Mouse (Mus musculus) lung, postnatal 36 days (tissue): Measurements from ENCODE around the gene Cdk15.

Experiments
- DNase-seq: peaks from one replicate; pipeline ENCODE4 v3.0.0; 2022; ENCODE audit warnings: mixed read lengths

Gene Cdk15

GRCm38 (mm10) chr1:59333386-59333759 is 76.7 kb downstream of the Cdk15 start:
- DNase-seq: no peak

- DNase-seq: no peak
These were observed 77.3 kb downstream of the Cdk15 start for GRCm38 (mm10) chr1:59333860-59334561.

- no peak for DNase-seq
These were observed 77.8 kb downstream of the Cdk15 start for GRCm38 (mm10) chr1:59334562-59334890.

- no peak for DNase-seq
These were observed 79.5 kb downstream of the Cdk15 start for GRCm38 (mm10) chr1:59336256-59336655.

- peak; percentile 10 for DNase-seq
These were observed 84.3 kb downstream of the Cdk15 start for GRCm38 (mm10) chr1:59340814-59341588.

- no peak for DNase-seq
These were observed 85.0 kb downstream of the Cdk15 start for GRCm38 (mm10) chr1:59341697-59342096.

- DNase-seq: no peak
These were observed 85.4 kb downstream of the Cdk15 start for GRCm38 (mm10) chr1:59342146-59342545.

GRCm38 (mm10) chr1:59352706-59353105 is 96.0 kb downstream of the Cdk15 start:
- no peak for DNase-seq

- no peak for DNase-seq
These were observed 98.7 kb downstream of the Cdk15 start for GRCm38 (mm10) chr1:59355440-59355839.

- no peak for DNase-seq
These were observed 102.4 kb downstream of the Cdk15 start for GRCm38 (mm10) chr1:59359136-59359535.

GRCm38 (mm10) chr1:59360834-59361233 is 104.1 kb downstream of the Cdk15 start:
- no peak for DNase-seq

- DNase-seq: no peak
These were observed 104.8 kb downstream of the Cdk15 start for GRCm38 (mm10) chr1:59361460-59361859.

- DNase-seq: no peak
These were observed 105.3 kb downstream of the Cdk15 start for GRCm38 (mm10) chr1:59361966-59362365.

- DNase-seq: no peak
These were observed 107.8 kb downstream of the Cdk15 start for GRCm38 (mm10) chr1:59364463-59365040.

GRCm38 (mm10) chr1:59367928-59368648 is 111.4 kb downstream of the Cdk15 start:
- DNase-seq: peak; percentile 17

- DNase-seq: peak; percentile 21
These were observed 112.1 kb downstream of the Cdk15 start for GRCm38 (mm10) chr1:59368649-59369319.

- no peak for DNase-seq
These were observed 112.6 kb downstream of the Cdk15 start for GRCm38 (mm10) chr1:59369320-59369685.

- no peak for DNase-seq
These were observed 113.7 kb downstream of the Cdk15 start for GRCm38 (mm10) chr1:59370355-59370950.

- DNase-seq: no peak
These were observed 119.4 kb downstream of the Cdk15 start for GRCm38 (mm10) chr1:59376021-59376548.

GRCm38 (mm10) chr1:59376557-59376956 is 119.9 kb downstream of the Cdk15 start:
- no peak for DNase-seq

GRCm38 (mm10) chr1:59377312-59377711 is 120.6 kb downstream of the Cdk15 start:
- DNase-seq: no peak

- DNase-seq: peak; percentile 26
These were observed 124.2 kb downstream of the Cdk15 start for GRCm38 (mm10) chr1:59380926-59381325.
